Mouse (Mus musculus) forebrain, embryonic 14.5 days (tissue): ENCODE measurements around the gene Reep3. TPM values are rescaled to one million over a fixed set of nuclear protein-coding genes. Genes with fewer than 3 reads are reported as not detected.

ENCODE experiments used
- ATAC-seq: fragments of 200-750 bp; cut with Nextera tagmentation; 2 replicates; pipeline ENCODE4 v1.8.0; 2017; ENCODE audit warnings: mild to moderate bottlenecking, moderate library complexity
- DNase-seq: peaks from one replicate; pipeline ENCODE4 v3.0.0-alpha.2; 2015; ENCODE audit warnings: low spot score
- H3K27ac ChIP-seq: fragments of 300-500 bp; sonication (generic); 2 replicates; pipeline ENCODE4 v1.5.1; 2014; ENCODE audit warnings: low read depth, mild to moderate bottlenecking, control low read depth, low read length, moderate library complexity
- H3K27me3 ChIP-seq: fragments of 300-500 bp; sonication (generic); replicated peaks from 2 replicates; pipeline ENCODE4 v1.6.1; 2014; ENCODE audit warnings: low read length, control low read depth, mixed read lengths; ENCODE audit not compliant: control insufficient read depth, insufficient read depth
- H3K36me3 ChIP-seq: fragments of 300-500 bp; sonication (generic); 2 replicates; pipeline ENCODE4 v1.6.1; 2014; ENCODE audit warnings: low read length, control low read depth; ENCODE audit not compliant: control insufficient read depth, insufficient read depth
- H3K4me1 ChIP-seq: fragments of 300-500 bp; sonication (generic); 2 replicates; pipeline ENCODE4 v1.6.1; 2014; ENCODE audit warnings: antibody characterized with exemption, low read length, control low read depth; ENCODE audit not compliant: control insufficient read depth, insufficient read depth
- H3K4me2 ChIP-seq: fragments of 300-500 bp; sonication (generic); 2 replicates; pipeline ENCODE4 v1.6.1; 2014; ENCODE audit warnings: mild to moderate bottlenecking, control low read depth, low read length
- H3K4me3 ChIP-seq: fragments of 300-500 bp; sonication (generic); 2 replicates; pipeline ENCODE4 v1.5.1; 2014; ENCODE audit warnings: low read depth, low read length, control low read depth
- H3K9ac ChIP-seq: fragments of 300-500 bp; sonication (generic); 2 replicates; pipeline ENCODE4 v1.6.1; 2014; ENCODE audit warnings: mild to moderate bottlenecking, low read length, control low read depth, moderate library complexity
- H3K9me3 ChIP-seq: fragments of 300-500 bp; sonication (generic); replicated peaks from 2 replicates; pipeline ENCODE4 v1.6.1; 2016; ENCODE audit warnings: low read length, control low read depth, mixed read lengths; ENCODE audit not compliant: control insufficient read depth
- WGBS: fragments of 180-500 bp; shearing (Covaris S2); extraction: QIAGEN DNeasy Blood & Tissue Kit; methylation state at CpG from one replicate; pipeline ENCODE4 v1.1.7; 2014; 5-methylcytosine and 5-hydroxymethylcytosine counted together
- polyA plus RNA-seq: library from polyadenylated mRNA; unstranded; fragments of >200 nt; fragmentation: Nextera tagmentation; extraction: Ambion mirVana; gene quantifications from 2 replicates; pipeline ENCODE4 v1.2.1, GENCODE M21; 2014

Reep3 gene
- polyA plus RNA-seq, 1 experiment from 2014 or later = 26.7 TPM

DNA sequence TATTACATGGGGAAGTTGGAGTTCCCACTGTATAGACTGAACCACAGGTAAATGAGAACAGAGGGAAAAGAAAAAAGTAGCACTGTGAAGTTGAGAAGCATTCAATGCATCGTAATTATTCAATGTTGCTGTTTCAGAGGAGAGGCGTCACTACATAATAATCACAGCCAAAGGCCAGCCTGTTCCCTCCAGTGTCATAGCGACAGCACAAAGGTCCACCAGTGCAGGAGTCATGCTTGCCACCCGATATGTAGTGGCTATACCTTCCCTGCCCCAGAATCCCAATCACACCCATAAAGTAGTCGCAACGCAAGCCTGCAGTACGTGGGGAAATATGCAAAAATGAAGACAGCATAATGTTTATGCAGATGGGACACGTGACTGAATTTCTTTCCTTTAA is 70.4 kb downstream of the Reep3 start:
- DNase-seq (no peak), ATAC-seq (peak; percentile 28; the same call in 1 of the 2 replicates)
- WGBS = 58% methylated on average over 8 of the region's 8 CpGs
- Histone ChIP-seq H3K27me3 (no peaks in the 10 kb centered on the region), H3K4me3 (no peak overlapping the region), H3K9ac (no peak overlapping the region), H3K9me3 (no peaks in the 10 kb centered on the region), H3K4me1 (peaks cover 10% of the 10 kb centered on the region), H3K4me2 (no peak overlapping the region), H3K36me3 (peaks cover 16% of the 10 kb centered on the region), H3K27ac (peak overlapping the region; percentile 58)

DNA sequence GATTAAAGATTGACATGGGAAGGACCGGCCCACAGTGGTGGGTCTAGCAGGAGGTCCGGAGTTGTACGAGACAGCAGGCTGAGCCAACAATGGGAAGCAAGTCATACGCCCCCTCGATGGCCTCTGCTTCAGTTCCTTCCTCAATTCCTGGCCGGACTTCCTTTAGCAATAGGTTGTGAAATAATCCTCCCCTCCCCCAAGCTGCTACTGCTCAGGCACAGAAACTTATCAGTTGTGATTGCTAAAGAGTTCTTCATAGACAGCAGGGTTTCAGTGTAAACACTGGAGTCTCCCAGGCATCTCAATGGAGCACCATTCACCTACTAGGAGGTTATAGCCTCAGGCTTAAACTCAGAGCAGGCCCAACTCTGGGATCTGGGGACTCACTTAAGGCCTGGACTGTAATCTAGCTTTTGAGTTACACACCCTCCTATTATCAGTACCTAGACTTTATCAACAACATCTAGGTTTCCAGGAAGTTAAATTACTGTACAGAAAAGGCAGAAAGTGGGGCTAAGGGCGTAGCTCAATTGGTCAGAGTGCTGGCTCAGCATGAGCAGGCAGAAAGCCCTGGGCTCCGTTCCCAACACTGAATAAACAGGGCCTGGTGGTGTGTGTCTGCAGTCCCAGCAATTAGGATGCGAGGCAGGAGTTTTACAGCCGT is 71.0 kb downstream of the Reep3 start:
- no peaks in the 10 kb centered on the region for H3K9me3 ChIP-seq
- peak; percentile 81 for ATAC-seq
- WGBS = 40% methylated on average over 10 of the region's 10 CpGs
- no peak overlapping the region for H3K4me2 ChIP-seq
- H3K4me3 ChIP-seq = no peak overlapping the region
- H3K4me1 ChIP-seq = peaks cover 10% of the 10 kb centered on the region
- H3K27ac ChIP-seq = peak overlapping the region; percentile 58
- H3K27me3 ChIP-seq = no peaks in the 10 kb centered on the region
- H3K36me3 ChIP-seq = peaks cover 22% of the 10 kb centered on the region
- DNase-seq = peak; percentile 72
- no peak overlapping the region for H3K9ac ChIP-seq

DNA sequence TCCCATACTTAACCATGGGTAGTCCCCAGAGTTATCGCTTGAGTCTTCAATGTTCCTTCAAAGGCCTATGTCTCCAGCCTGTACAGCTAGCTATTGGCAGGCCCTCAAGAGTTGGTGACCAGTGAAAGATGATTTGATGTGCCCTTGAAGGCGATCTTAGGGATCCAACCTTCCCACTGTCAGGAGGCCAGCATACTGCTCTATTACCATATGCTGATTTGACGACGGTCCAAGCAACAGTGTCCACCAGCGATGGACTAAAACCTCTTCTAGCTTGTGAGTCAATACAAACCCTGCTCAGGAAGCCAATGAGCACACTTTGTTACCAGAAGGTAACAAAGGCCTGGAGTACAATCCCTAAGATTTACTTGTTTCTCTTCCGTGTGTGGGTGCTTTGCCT is 72.4 kb downstream of the Reep3 start:
- Histone ChIP-seq H3K27me3 (no peaks in the 10 kb centered on the region), H3K4me3 (no peak overlapping the region), H3K27ac (no peak overlapping the region), H3K9me3 (no peaks in the 10 kb centered on the region), H3K4me2 (no peak overlapping the region), H3K4me1 (peaks cover 10% of the 10 kb centered on the region), H3K36me3 (peaks cover 23% of the 10 kb centered on the region), H3K9ac (no peak overlapping the region)
- DNase-seq (no peak), ATAC-seq (no peak)
- WGBS = 96% methylated on average over 6 of the region's 6 CpGs

DNA sequence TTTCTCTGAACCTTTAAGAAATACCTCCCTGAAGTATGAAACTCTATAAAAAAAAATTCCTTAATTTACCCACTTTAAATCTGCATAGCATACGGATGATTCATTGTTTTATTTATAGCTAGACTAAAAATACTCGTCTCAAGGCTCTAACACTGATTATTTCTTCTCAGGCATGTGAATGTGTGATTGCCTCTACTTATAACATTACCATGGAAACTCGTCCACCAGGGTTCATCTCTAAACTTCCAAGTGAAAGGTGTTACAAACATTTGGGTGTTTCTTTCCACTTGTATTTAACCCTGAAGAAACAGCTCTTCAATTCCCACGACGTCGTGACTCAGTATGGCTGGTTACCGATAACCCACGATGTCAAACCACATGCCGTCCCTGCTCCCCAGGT is 73.7 kb downstream of the Reep3 start:
- Histone ChIP-seq H3K36me3 (peaks cover 19% of the 10 kb centered on the region), H3K4me3 (no peak overlapping the region), H3K27me3 (no peaks in the 10 kb centered on the region), H3K4me1 (peaks cover 10% of the 10 kb centered on the region), H3K9me3 (no peaks in the 10 kb centered on the region), H3K9ac (no peak overlapping the region), H3K27ac (no peak overlapping the region), H3K4me2 (no peak overlapping the region)
- WGBS = 88% methylated on average over 9 of the region's 9 CpGs
- ATAC-seq = no peak
- DNase-seq = no peak

DNA sequence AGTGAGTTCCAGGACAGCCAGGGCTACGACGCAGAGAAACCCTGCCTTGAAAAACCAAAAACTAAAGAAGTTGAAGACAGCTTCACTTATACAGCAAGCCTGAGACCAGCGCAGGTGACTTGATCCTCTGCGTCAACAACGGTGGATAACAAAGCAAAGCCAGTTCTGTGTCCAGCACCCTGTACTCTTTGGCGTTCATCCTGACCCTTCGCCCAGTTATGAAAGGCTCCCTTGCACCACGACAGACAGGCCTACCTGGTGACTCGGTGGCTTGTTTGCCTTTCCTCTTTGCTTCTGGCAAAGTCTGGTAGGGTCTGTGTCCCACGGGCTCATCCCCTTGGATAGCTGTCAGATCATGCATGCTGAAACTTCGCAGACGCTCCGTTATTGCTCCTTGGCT is 75.3 kb downstream of the Reep3 start:
- ATAC-seq = no peak
- WGBS = 97% methylated on average over 13 of the region's 13 CpGs

DNA sequence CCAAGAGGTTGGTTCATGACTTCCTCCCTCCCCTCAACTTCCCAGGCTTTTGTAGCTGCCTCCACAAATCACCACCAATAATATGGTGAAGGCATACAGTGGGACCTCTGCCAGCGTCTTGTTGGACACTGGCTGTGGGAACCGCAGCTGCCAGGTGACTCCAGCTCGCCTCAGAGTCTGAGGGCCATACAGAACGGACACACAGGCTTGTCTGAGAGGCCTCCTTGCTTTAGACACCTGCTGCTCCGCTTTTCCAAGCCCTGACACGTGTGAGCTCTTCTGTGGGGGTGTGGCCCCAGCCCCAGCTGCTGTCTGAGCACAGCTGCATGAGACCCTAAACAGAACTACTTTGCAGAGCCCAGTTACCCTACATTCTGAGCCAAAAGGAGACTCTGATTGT is 77.9 kb downstream of the Reep3 start:
- Histone ChIP-seq H3K4me3 (no peak overlapping the region), H3K4me1 (no peaks in the 10 kb centered on the region), H3K36me3 (peaks cover 19% of the 10 kb centered on the region), H3K9me3 (no peaks in the 10 kb centered on the region), H3K4me2 (no peak overlapping the region), H3K9ac (no peak overlapping the region), H3K27me3 (no peaks in the 10 kb centered on the region), H3K27ac (no peak overlapping the region)
- WGBS = 39% methylated on average over 6 of the region's 6 CpGs
- peak; percentile 66 for DNase-seq
- ATAC-seq = peak; percentile 89

More for the DNA sequence above, 75.3 kb downstream of the Reep3 start:
- Histone ChIP-seq H3K9me3 (no peaks in the 10 kb centered on the region), H3K4me2 (no peak overlapping the region), H3K36me3 (peaks cover 19% of the 10 kb centered on the region), H3K4me3 (no peak overlapping the region), H3K27ac (no peak overlapping the region), H3K27me3 (no peaks in the 10 kb centered on the region), H3K9ac (no peak overlapping the region), H3K4me1 (peaks cover 10% of the 10 kb centered on the region)
- no peak for DNase-seq

DNA sequence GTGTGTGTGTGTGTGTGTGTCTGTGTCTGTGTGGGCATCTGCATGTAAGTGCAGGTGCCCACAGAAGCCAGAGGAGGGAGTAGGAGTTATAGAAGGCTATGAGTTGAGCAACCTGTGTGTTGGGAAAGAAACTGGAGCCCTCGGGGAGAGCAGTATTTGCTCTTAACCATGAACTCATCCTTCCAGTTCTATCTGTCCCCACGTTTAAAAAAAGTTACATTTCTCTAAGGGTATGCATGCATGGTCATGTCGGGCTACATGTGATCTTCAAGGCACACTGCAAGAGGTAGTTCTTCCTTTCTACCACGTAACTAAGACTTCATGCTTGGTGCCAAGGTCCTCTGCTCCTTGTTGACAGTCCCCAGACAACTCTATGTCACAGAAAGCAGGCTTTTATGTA is 78.9 kb downstream of the Reep3 start:
- no peaks in the 10 kb centered on the region for H3K9me3 ChIP-seq
- ATAC-seq (no peak), DNase-seq (no peak)
- H3K9ac ChIP-seq = no peak overlapping the region
- no peak overlapping the region for H3K27ac ChIP-seq
- H3K4me2 ChIP-seq = no peak overlapping the region
- no peaks in the 10 kb centered on the region for H3K4me1 ChIP-seq
- WGBS = 89% methylated on average over 4 of the region's 4 CpGs
- no peak overlapping the region for H3K4me3 ChIP-seq
- H3K27me3 ChIP-seq = no peaks in the 10 kb centered on the region
- H3K36me3 ChIP-seq = peaks cover 20% of the 10 kb centered on the region

DNA sequence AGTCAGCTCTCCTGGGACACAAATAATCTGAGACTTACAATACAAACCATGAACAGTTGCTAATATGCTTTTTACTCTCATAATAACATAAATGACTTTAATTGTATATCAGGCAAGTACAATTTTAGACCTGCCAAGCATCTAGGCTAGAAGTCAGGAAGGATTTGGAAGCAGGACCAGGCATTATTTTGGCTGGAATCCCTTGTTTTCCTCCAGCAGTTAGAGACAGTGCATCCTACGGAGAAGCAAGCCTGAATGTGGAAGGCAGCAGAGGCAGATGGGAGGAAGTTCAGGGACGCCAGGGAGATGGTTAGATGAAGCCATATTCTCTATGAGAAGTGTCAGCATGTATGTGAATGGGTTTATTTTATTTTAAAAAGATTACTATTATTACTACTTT is 79.4 kb downstream of the Reep3 start:
- no peaks in the 10 kb centered on the region for H3K27me3 ChIP-seq
- no peaks in the 10 kb centered on the region for H3K4me1 ChIP-seq
- no peak overlapping the region for H3K27ac ChIP-seq
- peaks cover 21% of the 10 kb centered on the region for H3K36me3 ChIP-seq
- DNase-seq = no peak
- H3K4me3 ChIP-seq = no peak overlapping the region
- no peak overlapping the region for H3K9ac ChIP-seq
- 78% methylated on average over 2 of the region's 2 CpGs for WGBS
- ATAC-seq = no peak
- no peak overlapping the region for H3K4me2 ChIP-seq
- H3K9me3 ChIP-seq = no peaks in the 10 kb centered on the region

DNA sequence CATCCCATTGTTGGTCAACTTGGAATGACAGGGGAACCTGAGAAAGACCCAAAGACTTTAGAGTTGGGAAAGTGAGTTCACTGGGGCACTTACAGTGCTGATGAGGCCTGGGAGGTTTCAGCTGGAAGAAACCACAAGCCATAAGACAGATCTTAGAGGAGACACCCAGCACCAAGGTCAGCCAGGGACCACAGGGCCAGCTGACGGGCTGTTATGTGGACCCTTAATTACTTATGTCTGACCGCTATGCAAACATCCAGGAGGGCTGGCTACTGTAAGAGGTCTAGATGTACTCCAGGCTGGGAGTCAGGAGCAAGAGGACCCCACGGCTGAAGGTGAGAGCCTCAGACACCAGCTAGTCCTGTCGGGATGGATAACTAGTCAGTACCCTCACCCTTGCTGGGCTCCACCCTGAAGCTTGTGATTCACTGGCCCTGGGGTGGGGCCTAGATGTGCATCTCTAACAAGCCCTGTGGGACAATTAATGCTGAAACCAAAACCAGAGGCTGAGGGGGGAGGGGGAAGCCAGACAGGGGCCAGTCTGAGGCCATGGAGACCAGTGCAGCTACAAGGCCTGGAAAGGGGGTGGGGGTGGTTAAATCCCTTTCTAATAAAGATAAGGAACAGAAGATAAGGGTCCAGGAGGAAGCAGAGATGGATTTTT is 80.0 kb downstream of the Reep3 start:
- Histone ChIP-seq H3K9me3 (no peaks in the 10 kb centered on the region), H3K9ac (no peak overlapping the region), H3K4me2 (no peak overlapping the region), H3K4me1 (no peaks in the 10 kb centered on the region), H3K36me3 (peaks cover 21% of the 10 kb centered on the region), H3K4me3 (no peak overlapping the region), H3K27ac (no peak overlapping the region), H3K27me3 (no peaks in the 10 kb centered on the region)
- no peak for ATAC-seq
- DNase-seq = no peak
- WGBS = 85% methylated on average over 4 of the region's 4 CpGs
